Mouse (Mus musculus): ENCODE measurements around the gene Gm7879. TPM values are rescaled to one million over a fixed set of nuclear protein-coding genes. Genes with fewer than 3 reads are reported as not detected.
"Not testable (repeated sequence)": the region's sequence is repeated elsewhere in the genome, so short reads cannot be mapped to it uniquely, and the experiment has no call there.

Gene Gm7879
- total RNA-seq (2022): 1 to 10 TPM; 5.2 to 6.5 (median 5.5) TPM

- not testable (repeated sequence) for DNase-seq (ENCODE audit: low spot score in 2 of 2)
These were observed at the start of gene Gm7879 for GRCm38 (mm10) chr5:43912844-43913243. Gene Gm7879, plus strand, starts transcription at chr5:43913144.

DNA sequence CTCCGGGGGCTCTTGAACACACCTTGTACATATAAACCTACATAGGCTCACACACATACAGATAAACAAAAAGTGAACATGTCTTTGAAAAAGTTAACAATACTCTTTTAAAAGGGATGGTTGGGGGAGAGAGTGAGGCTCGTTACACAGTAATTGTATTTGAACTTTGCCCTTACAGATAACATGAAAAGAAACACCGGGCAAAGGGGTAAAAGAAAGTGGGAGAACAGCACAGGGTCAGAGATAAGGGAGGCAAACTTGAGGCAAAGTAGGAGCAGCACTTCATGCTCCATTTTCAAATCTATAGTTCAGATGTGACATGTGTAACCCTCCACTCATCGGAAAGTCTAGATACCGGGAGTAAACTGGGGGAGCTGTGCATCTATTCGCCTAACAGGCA lies 49.3 kb upstream of the Gm7879 start:
- DNase-seq (ENCODE audit: low spot score in 2 of 2): no peak

DNA sequence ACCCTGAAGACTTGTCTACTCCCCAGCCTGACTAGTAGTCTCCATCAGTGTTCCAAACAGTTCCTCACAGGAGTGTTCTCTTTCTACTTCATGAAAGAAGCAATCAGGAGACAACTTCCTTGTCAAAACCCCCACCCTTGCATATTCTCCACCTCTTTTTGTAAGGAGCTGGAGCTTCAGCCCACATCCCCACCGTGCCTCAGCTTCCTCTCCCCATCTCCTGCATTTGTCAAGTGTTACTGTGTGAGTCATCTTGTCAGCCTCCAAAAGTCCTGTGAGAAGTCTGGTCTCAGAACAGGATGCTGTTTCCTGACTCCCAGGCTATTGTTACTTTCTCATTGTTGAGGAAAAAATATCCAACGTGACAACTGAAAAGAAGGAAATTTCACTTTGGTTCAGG lies 47.6 kb upstream of the Gm7879 start:
- no peak for DNase-seq (ENCODE audit: low spot score in 2 of 2)

- no peak for DNase-seq (ENCODE audit: low spot score in 2 of 2)
These were observed 44.7 kb upstream of the Gm7879 start, which contains the start of gene Cd38 for GRCm38 (mm10) chr5:43868253-43868652. Gene Cd38, plus strand, starts transcription at chr5:43868553.

DNA sequence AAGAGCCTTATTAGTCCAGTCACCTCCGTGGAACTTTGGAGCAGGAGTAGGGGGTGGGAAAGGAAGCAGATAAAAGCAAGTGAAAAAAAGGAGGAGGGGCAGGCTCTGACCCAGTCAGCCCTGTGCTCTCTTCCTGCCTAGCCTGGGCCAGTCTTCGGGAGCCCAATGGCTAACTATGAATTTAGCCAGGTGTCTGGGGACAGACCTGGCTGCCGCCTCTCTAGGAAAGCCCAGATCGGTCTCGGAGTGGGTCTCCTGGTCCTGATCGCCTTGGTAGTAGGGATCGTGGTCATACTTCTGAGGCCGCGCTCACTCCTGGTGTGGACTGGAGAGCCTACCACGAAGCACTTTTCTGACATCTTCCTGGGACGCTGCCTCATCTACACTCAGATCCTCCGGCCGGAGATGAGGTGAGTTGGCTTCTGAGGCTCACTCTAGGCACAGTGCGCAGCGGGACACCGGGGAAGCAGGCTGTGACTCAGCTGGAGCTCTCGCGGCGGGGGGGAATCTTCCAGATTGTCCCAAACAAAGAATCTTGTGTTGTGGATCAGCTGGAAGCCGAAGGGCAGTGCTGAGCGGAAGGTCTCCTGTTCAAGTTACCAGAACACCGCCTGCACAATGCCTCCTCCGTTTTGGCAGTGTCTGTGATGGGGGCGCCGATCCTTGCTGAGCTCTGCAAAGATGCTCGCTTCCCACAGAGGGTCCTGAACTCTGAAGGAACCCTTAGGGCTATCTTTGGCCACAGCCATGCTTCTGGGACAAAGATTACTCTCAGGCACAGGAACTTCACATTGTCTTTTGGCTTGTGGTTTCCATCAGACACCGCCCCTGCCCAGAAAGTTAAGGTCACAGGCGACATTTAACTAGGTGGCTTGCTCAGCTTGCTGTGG lies 44.0 kb upstream of the Gm7879 start:
- no peak for DNase-seq (ENCODE audit: low spot score in 2 of 2)

- DNase-seq (ENCODE audit: low spot score in 2 of 2): no peak
These were observed 41.1 kb upstream of the Gm7879 start for GRCm38 (mm10) chr5:43871845-43872244.

DNA sequence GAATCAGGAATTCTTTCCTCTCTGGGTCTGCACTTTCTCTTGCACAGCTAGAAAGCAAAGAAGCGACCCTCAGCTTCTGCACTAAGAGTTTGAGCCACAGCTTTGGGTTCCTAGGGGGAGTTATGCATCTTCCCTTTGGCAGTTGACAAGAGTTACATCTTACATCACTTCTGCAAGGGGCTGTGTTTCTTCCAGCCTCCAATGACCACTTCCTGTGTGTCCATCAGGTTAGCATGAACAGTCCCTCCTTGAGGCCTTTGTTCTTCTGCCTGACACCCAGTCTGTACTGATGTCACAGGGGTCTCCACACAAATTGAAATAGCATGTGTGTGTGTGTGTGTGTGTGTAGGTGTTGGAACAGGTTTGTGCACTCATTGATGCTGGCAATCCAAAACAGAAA lies 40.3 kb upstream of the Gm7879 start:
- no peak for DNase-seq (ENCODE audit: low spot score in 2 of 2)

GRCm38 (mm10) chr5:43882034-43882433 lies 30.9 kb upstream of the Gm7879 start:
- DNase-seq (ENCODE audit: low spot score in 2 of 2): no peak

DNA sequence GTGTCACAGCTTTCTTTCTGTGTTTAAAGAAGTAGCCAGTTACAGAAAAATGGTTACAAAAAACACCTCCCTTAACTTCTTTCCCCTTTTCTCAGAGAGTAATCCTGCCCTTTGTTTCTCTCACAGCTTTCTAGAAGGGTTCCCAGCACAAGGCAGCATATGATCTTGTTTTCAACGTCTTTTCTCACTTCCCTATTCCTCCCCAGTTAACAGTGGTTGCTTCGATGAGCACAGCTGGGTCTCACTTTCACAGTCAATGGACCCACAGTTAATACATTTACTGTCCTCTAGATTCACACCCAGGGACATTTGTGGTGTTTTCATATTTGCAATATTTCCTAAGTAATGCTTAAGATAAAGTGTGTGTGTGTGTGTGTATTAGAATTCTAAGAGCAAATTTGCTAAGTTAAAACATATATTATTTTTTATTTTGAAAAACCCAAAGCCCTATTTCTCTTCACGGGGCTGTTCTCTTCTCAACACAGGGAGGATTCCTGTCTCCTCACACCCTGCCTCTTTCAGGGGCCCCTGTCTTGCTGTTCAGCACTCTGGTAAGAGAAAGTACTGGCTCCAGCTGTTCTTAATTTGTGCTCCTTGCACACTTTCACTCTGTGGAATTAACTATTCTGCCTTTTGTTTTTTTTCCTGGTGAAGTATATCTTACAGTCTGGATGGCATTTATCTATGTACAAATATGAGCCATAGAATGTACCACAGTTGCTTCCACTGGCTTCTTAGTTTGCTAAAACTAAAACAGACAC lies 27.7 kb upstream of the Gm7879 start:
- no peak for DNase-seq (ENCODE audit: low spot score in 2 of 2)

GRCm38 (mm10) chr5:43892386-43892785 lies 20.6 kb upstream of the Gm7879 start:
- DNase-seq (ENCODE audit: low spot score in 2 of 2): no peak

- no peak for DNase-seq (ENCODE audit: low spot score in 2 of 2)
These were observed 18.8 kb upstream of the Gm7879 start for GRCm38 (mm10) chr5:43894113-43894512.

GRCm38 (mm10) chr5:43895931-43896330 lies 17.0 kb upstream of the Gm7879 start:
- DNase-seq (ENCODE audit: low spot score in 2 of 2): no peak

GRCm38 (mm10) chr5:43904685-43905084 lies 8.3 kb upstream of the Gm7879 start:
- no peak for DNase-seq (ENCODE audit: low spot score in 2 of 2)

GRCm38 (mm10) chr5:43909213-43909612 lies 3.7 kb upstream of the Gm7879 start:
- DNase-seq (ENCODE audit: low spot score in 2 of 2): no peak

DNA sequence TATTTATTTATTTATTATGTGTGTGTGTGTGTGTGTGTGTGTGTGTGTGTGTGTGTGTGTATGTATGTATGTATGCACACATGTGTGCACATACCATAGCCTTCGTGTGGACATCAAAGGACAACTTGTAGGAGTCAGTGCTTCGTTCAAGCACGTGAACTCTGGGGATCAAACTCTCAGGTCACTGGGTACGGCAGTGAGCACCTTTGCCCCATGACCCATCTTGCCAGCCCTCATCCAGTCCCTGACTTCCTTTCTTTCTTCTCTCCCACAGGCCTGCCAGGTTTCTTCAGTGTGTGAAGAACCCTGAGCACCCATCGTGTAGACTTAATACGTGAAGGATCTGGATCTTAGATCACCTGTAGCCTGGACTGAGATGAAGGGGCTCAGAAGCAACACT lies 2.9 kb upstream of the Gm7879 start:
- no peak for DNase-seq (ENCODE audit: low spot score in 2 of 2)

GRCm38 (mm10) chr5:43915261-43915886 lies 2.4 kb downstream of the Gm7879 start:
- DNase-seq (ENCODE audit: low spot score in 2 of 2): no peak

GRCm38 (mm10) chr5:43921877-43922276 lies 8.9 kb downstream of the Gm7879 start:
- DNase-seq (ENCODE audit: low spot score in 2 of 2): no peak

DNA sequence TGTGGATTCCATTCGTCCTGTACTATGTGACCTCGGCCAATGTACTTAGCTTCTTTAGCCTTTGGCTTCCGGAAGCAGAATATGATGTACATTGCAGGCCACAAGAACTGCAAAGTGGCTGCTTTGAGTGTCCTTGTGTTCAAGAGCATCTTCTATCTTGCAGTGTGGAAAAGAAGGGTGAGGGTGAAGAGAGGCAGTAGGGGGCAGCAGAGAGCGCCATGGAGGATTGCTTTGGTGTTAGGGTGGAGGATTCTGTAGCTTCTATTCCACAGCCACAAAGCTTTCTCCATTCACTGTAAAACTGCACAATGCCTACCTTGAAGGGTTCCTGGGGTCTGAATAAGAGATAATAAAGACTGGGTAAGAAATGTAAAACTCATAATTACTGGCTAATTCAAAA lies 11.0 kb downstream of the Gm7879 start:
- DNase-seq (ENCODE audit: low spot score in 2 of 2): peak; percentile 5 to 6

GRCm38 (mm10) chr5:43927729-43928128 lies 14.8 kb downstream of the Gm7879 start:
- DNase-seq (ENCODE audit: low spot score in 2 of 2): no peak

DNA sequence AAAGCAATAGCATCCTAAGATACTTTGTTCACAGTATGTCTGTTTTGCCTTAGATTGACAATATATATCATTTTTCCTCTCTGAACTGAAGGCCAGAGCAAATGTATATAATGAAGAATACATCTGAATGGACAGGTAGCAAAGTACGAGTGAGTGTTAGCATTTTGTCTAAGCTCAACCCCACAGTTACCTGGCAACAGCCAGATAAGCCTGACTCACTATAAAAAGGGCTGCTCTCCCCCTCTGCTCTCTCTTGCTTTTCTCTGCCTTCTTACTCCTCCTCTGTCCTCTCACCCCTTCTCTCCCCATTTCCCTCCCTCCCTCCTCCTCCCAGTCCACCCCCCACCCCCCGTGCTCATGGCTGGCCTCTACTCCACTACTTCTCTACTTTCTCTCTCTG lies 20.3 kb downstream of the Gm7879 start:
- DNase-seq (ENCODE audit: low spot score in 2 of 2): no peak

GRCm38 (mm10) chr5:43947330-43947977 lies 34.5 kb downstream of the Gm7879 start:
- DNase-seq (ENCODE audit: low spot score in 2 of 2): no peak

All from gastrocnemius, adult 8-10 months (tissue).